Mouse (Mus musculus) MEL (cell line): ENCODE measurements around the gene Bcar1.

Experiments
- CTCF ChIP-seq, 3 experiments: IDR thresholded peaks in 2 of 3; conservative IDR thresholded peaks in 1 of 3; 2 replicates each; pipeline ENCODE4 v1.5.1; 2011 to 2012; ENCODE audit warnings: low read length in 3 of 3, low read depth in 2 of 3, mild to moderate bottlenecking in 2 of 3, improper control_type of control experiment in 1 of 3, inconsistent platforms in 1 of 3, mixed read lengths in 1 of 3, moderate library complexity in 1 of 3; ENCODE audit not compliant: control insufficient read depth in 1 of 3, insufficient read depth in 1 of 3, poor library complexity in 1 of 3, severe bottlenecking in 1 of 3
- EP300 ChIP-seq, 2 experiments: IDR thresholded peaks; 2 replicates each; pipeline ENCODE4 v1.6.1; 2011; ENCODE audit warnings: improper control_type of control experiment in 2 of 2, low read length in 2 of 2, low read depth in 1 of 2, mild to moderate bottlenecking in 1 of 2
- GABPA ChIP-seq: IDR thresholded peaks from 2 replicates; pipeline ENCODE4 v1.6.1; 2012; ENCODE audit warnings: low read depth, mild to moderate bottlenecking, inconsistent platforms, low read length, improper control_type of control experiment, moderate library complexity
- GATA1 ChIP-seq: IDR thresholded peaks from 2 replicates; pipeline ENCODE4 v1.6.1; 2011; ENCODE audit warnings: low read depth, low read length, improper control_type of control experiment
- HCFC1 ChIP-seq: IDR thresholded peaks from 2 replicates; pipeline ENCODE4 v1.6.1; 2012; ENCODE audit warnings: low read depth, mild to moderate bottlenecking, inconsistent platforms, low read length, improper control_type of control experiment, moderate library complexity
- KAT2A ChIP-seq: conservative IDR thresholded peaks from 2 replicates; pipeline ENCODE4 v1.6.1; 2012; ENCODE audit warnings: low read depth, low read length, improper control_type of control experiment, inconsistent platforms
- MYB ChIP-seq: IDR thresholded peaks from 2 replicates; pipeline ENCODE4 v1.6.1; 2011; ENCODE audit warnings: mild to moderate bottlenecking, low read depth, low read length, improper control_type of control experiment
- POLR2A ChIP-seq, 2 experiments: IDR thresholded peaks; 2 replicates each; pipeline ENCODE4 v1.6.1; 2011 to 2012; ENCODE audit warnings: low read length in 2 of 2, mild to moderate bottlenecking in 2 of 2, control low read depth in 1 of 2, improper control_type of control experiment in 1 of 2, low read depth in 1 of 2, moderate library complexity in 1 of 2; ENCODE audit not compliant: control insufficient read depth in 1 of 2, insufficient read depth in 1 of 2, poor library complexity in 1 of 2
- POLR2AphosphoS2 ChIP-seq: IDR thresholded peaks from 2 replicates; pipeline ENCODE4 v1.6.1; 2011; ENCODE audit warnings: low read length, improper control_type of control experiment
- SIN3A ChIP-seq: IDR thresholded peaks from 2 replicates; pipeline ENCODE4 v1.6.1; 2012; ENCODE audit warnings: low read length, improper control_type of control experiment, inconsistent platforms
- TCF12 ChIP-seq: IDR thresholded peaks from 2 replicates; pipeline ENCODE4 v1.6.1; 2014; ENCODE audit warnings: low read depth, mild to moderate bottlenecking, inconsistent platforms, low read length, improper control_type of control experiment, moderate library complexity
- USF1 ChIP-seq: IDR thresholded peaks from 2 replicates; pipeline ENCODE4 v1.6.1; 2014; ENCODE audit warnings: low read depth, mild to moderate bottlenecking, inconsistent platforms, low read length, improper control_type of control experiment, moderate library complexity

DNA sequence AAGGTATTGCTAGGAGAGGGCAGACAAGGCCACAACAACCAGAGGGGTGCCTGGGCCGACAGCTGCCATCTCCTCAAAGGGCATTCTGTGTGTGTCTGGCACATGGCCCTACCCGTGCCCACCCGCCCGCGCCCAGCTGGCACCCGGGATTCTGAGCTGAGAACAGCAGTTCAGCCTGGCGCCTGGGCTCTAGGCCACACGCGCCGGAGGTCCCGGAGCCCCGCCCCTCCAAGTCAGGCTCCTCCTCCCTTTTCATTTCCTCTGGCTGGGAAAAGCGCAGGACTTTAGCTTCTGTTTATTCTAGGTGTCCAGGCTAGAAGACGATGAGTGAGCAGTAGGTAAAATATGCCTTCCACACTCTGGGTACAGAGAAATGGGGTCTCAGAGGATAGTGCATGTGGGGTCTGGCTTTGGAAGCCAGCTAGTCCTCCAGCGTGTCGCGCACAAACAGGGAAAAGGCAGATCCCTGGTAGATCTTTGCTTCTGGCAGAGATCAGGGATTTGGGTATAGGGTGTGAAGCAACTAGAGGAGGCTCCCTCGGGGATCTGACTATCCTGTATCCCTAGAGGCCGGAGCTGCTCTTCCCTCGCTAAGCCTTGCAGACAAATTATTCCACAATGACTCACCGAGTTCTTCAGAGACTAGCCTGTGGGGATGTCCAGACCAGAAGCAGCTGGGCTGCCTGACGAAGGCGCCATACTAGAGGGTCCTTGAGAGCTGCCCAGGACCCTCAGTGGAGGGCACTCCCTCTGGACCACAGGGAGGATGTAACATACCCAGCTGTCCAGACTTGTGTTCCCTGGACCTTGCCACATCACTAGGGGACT is 2.2 kb upstream of the Bcar1 start:
- TF ChIP-seq GABPA, result no peak
- TF ChIP-seq KAT2A, result no peak
- no peak for TF ChIP-seq TCF12
- TF ChIP-seq MYB, result no peak
- peak; percentile 59 to 70; a peak in 3 of 4 replicates for TF ChIP-seq POLR2A (IDR thresholded peaks at IDR 0.05; ENCODE audit: control insufficient read depth in 1 of 2, insufficient read depth in 1 of 2, low read depth in 1 of 2, low read length in 2 of 2, poor library complexity in 1 of 2)
- TF ChIP-seq SIN3A, result peak; percentile 59
- no peak for TF ChIP-seq GATA1
- no peak for TF ChIP-seq CTCF (IDR thresholded peaks at IDR 0.05 in 2 of 3, conservative IDR thresholded peaks at IDR 0.05 in 1 of 3; ENCODE audit: control insufficient read depth in 1 of 3, insufficient read depth in 1 of 3, low read depth in 2 of 3, low read length in 3 of 3, poor library complexity in 1 of 3, severe bottlenecking in 1 of 3)
- no peak for TF ChIP-seq POLR2AphosphoS2
- TF ChIP-seq HCFC1, result 0 out of 2 replicates have a peak, but pooled peaks have one; percentile 13
- no peak for TF ChIP-seq EP300 (IDR thresholded peaks at IDR 0.05; ENCODE audit: low read depth in 1 of 2, low read length in 2 of 2)
- TF ChIP-seq USF1, result no peak
